Mouse (Mus musculus): ENCODE data around the gene Vps29. TPM values are rescaled to one million over a fixed set of nuclear protein-coding genes. Genes with fewer than 3 reads are reported as not detected.

Vps29 gene
- polyA plus RNA-seq, 1 experiment from 2014 or later: 338 TPM

DNA sequence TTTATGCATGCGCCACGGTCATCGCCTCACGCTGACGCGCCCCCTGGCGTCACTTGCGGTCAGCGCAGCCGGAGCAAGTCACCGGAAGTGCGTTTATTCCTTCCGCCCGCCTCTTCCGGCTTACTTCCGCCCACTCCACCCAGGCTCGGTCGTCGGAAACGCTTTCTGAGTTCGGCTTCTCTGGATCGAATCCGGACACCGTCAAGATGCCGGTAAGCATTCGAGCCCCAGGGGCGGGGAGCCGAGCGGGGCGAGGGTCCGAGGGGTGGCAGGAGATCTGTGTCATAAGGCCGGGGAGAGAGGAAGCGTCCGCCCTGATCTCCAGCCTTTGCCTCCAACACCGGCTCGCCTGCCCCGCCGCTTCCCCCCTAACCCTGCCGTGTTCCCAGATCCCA is 37.6 kb downstream of the Vps29 start, which contains the start of gene Arpc3:
Gene Arpc3, plus strand, starts transcription at position 93 of the 395 bp plus-strand sequence.
- Histone ChIP-seq H3K36me3 (ENCODE audit: control insufficient read depth, insufficient read depth) (no peaks in the 10 kb centered on the region), H3K27ac (ENCODE audit: low read depth, low read length) (peak within 1 kb of the TSS; percentile 87), H3K4me3 (ENCODE audit: low read depth, low read length) (peak within 1 kb of the TSS; percentile 83), H3K9ac (ENCODE audit: low read depth, low read length) (peak within 1 kb of the TSS; percentile 90), H3K4me2 (replicated peaks; ENCODE audit: low read depth) (peak within 1 kb of the TSS; percentile 67), H3K4me1 (replicated peaks; ENCODE audit: control insufficient read depth, insufficient read depth, low read length) (no peaks in the 10 kb centered on the region), H3K27me3 (replicated peaks; ENCODE audit: control insufficient read depth, insufficient read depth, low read length) (no peaks in the 10 kb centered on the region), H3K9me3 (ENCODE audit: control insufficient read depth) (no peaks in the 10 kb centered on the region)
- WGBS: 0% methylated on average over 39 of the region's 39 CpGs
- TF ChIP-seq CTCF (IDR thresholded peaks at IDR 0.05; ENCODE audit: low read depth): peak; percentile 93
- peak; percentile 81 for ATAC-seq

DNA sequence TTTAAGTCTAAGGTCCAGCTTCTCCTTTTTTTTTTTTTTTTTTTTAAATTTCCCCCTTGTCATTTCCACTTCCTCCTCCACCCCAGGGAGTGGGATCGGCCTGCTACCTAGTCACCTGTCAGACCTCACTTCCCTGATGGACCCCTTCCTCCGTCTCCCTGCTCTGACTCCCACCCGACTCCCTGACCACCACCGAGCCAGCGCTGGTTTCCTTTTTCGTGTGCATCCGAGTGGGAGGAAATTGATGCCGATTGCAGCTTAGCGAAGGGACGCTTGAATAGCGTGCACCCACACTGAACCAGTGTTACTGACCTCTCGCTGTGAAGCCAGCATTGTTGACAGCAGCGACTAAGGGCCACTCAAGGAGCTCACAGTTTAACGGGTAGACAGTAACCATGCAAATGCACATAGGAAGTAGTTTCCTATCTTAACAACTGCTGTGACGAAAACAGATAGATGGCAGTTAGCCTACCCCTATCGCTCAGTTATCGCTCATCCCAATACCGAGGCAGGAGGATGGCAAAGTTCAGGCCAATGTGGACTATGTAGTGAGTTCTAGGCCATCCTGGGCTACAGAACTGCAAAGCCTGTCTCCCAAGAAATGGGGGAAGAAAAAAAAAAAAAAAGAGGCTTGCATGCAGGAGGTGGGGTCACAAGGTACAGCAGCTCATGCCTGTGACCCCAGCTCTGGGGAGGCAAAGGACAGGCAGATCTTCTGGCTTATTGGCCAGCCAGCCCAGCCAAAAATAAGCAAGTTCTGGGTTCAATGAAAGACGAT is 38.2 kb downstream of the Vps29 start:
- Histone ChIP-seq H3K4me1 (replicated peaks; ENCODE audit: control insufficient read depth, insufficient read depth, low read length) (no peaks in the 10 kb centered on the region), H3K36me3 (ENCODE audit: control insufficient read depth, insufficient read depth) (peaks cover 3% of the 10 kb centered on the region; the same call in 1 of the 2 replicates), H3K9me3 (ENCODE audit: control insufficient read depth) (no peaks in the 10 kb centered on the region), H3K4me2 (replicated peaks; ENCODE audit: low read depth) (peak overlapping the region; percentile 67), H3K4me3 (ENCODE audit: low read depth, low read length) (peak overlapping the region; percentile 83), H3K9ac (ENCODE audit: low read depth, low read length) (peak overlapping the region; percentile 90), H3K27me3 (replicated peaks; ENCODE audit: control insufficient read depth, insufficient read depth, low read length) (no peaks in the 10 kb centered on the region), H3K27ac (ENCODE audit: low read depth, low read length) (peak overlapping the region; percentile 87)
- TF ChIP-seq CTCF (IDR thresholded peaks at IDR 0.05; ENCODE audit: low read depth): no peak
- peak; percentile 49 for ATAC-seq
- 9% methylated on average over 19 of the region's 19 CpGs for WGBS

DNA sequence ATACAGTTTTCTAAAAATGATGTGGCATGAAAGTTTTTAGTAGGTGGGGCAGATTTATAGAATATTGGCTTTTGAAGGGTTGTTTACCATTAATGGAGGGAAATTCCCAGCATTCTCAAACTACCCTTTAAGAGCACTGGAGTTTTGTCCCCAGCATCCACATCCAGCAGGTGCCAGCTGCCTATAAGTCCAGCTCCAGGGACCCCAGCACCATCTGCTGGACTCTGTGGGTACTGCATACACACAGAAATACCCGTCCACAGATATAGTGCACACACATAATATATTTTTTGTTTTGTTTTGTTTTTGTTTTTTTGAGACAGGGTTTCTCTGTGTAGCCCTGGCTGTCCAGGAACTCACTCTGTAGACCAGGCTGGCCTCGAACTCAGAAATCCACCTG is 39.7 kb downstream of the Vps29 start:
- Histone ChIP-seq H3K9me3 (ENCODE audit: control insufficient read depth) (no peaks in the 10 kb centered on the region), H3K4me2 (replicated peaks; ENCODE audit: low read depth) (no peak overlapping the region), H3K4me1 (replicated peaks; ENCODE audit: control insufficient read depth, insufficient read depth, low read length) (no peaks in the 10 kb centered on the region), H3K27me3 (replicated peaks; ENCODE audit: control insufficient read depth, insufficient read depth, low read length) (no peaks in the 10 kb centered on the region), H3K9ac (ENCODE audit: low read depth, low read length) (no peak overlapping the region), H3K27ac (ENCODE audit: low read depth, low read length) (no peak overlapping the region), H3K36me3 (ENCODE audit: control insufficient read depth, insufficient read depth) (peaks cover 16% of the 10 kb centered on the region), H3K4me3 (ENCODE audit: low read depth, low read length) (no peak overlapping the region)
- WGBS: 52% methylated on average over 2 of the region's 2 CpGs
- peak; percentile 86 for TF ChIP-seq CTCF (IDR thresholded peaks at IDR 0.05; ENCODE audit: low read depth)
- 0 out of 2 replicates have a peak, but pooled peaks have one; percentile 19 for ATAC-seq

DNA sequence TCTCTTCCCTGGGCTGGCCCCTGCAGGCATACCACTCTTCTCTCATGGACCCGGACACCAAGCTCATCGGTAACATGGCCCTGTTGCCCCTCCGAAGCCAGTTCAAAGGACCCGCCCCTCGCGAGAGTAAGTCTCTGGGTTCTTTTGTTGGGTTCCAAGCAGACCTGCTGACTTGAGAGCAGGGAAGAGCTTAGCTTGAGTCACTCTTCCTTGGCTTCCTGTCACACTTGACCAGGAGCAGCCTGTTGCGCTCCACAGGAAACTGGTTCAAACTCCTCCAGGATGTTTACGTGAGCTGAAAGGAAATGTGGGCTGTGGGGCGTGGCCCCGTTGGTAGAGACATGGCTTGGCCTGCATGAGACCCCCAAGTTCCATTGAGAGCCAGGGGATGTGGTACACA is 42.6 kb downstream of the Vps29 start:
- H3K27ac ChIP-seq (ENCODE audit: low read depth, low read length): peak overlapping the region; percentile 15; the same call in 1 of the 2 replicates
- ATAC-seq: no peak
- 87% methylated on average over 10 of the region's 10 CpGs for WGBS
- no peak overlapping the region for H3K4me2 ChIP-seq (replicated peaks; ENCODE audit: low read depth)
- H3K27me3 ChIP-seq (replicated peaks; ENCODE audit: control insufficient read depth, insufficient read depth, low read length): no peaks in the 10 kb centered on the region
- H3K9me3 ChIP-seq (ENCODE audit: control insufficient read depth): no peaks in the 10 kb centered on the region
- no peak overlapping the region for H3K4me3 ChIP-seq (ENCODE audit: low read depth, low read length)
- no peak overlapping the region for H3K9ac ChIP-seq (ENCODE audit: low read depth, low read length)
- TF ChIP-seq CTCF (IDR thresholded peaks at IDR 0.05; ENCODE audit: low read depth): no peak
- no peaks in the 10 kb centered on the region for H3K4me1 ChIP-seq (replicated peaks; ENCODE audit: control insufficient read depth, insufficient read depth, low read length)
- peaks cover 34% of the 10 kb centered on the region for H3K36me3 ChIP-seq (ENCODE audit: control insufficient read depth, insufficient read depth)

DNA sequence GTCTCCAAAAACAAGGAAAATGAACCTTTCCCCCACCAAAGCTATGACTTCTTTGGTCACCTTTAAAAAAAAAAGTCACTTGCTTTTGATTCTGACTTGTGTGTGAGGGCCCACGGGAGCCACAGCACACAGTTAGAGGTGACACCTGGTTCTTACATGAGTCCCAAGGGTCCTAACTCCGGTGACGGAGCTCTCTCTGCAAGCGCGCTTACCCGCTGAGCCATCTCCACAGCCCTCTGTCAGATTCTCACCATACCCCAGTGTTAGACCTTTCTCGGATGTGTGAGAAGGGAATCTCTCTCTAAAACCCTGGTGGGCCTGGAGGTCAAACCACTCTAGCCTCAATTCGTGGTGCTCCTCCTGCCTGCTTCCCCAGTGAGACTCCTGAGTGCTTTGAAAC is 43.3 kb downstream of the Vps29 start:
- ATAC-seq: no peak
- WGBS: 86% methylated on average over 8 of the region's 8 CpGs
- H3K27ac ChIP-seq (ENCODE audit: low read depth, low read length): no peak overlapping the region

DNA sequence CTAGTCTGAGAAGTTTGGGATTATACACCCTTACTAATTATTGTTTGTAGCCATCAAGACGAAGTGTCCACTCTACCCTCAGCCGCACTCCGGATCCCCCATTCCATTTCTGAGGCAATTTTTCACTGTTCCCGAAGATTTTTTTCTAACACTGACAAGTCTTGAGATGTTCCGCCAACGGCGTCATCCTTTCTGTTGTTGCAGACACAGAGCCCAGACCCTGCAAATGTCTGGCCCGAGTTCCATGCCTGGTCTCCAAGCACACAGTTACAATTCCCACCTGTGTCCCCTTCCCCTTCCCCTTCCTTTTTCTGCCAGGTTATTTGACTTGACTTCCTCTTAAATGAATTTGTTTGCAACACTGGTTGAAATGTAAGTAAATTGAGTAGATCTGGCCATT is 45.7 kb downstream of the Vps29 start:
- no peak for ATAC-seq
- H3K27me3 ChIP-seq (replicated peaks; ENCODE audit: control insufficient read depth, insufficient read depth, low read length): no peaks in the 10 kb centered on the region
- TF ChIP-seq CTCF (IDR thresholded peaks at IDR 0.05; ENCODE audit: low read depth): no peak
- no peak overlapping the region for H3K9ac ChIP-seq (ENCODE audit: low read depth, low read length)
- H3K9me3 ChIP-seq (ENCODE audit: control insufficient read depth): no peaks in the 10 kb centered on the region
- WGBS: 80% methylated on average over 8 of the region's 8 CpGs
- H3K4me2 ChIP-seq (replicated peaks; ENCODE audit: low read depth): no peak overlapping the region
- H3K27ac ChIP-seq (ENCODE audit: low read depth, low read length): no peak overlapping the region
- no peak overlapping the region for H3K4me3 ChIP-seq (ENCODE audit: low read depth, low read length)
- H3K36me3 ChIP-seq (ENCODE audit: control insufficient read depth, insufficient read depth): peaks cover 65% of the 10 kb centered on the region
- H3K4me1 ChIP-seq (replicated peaks; ENCODE audit: control insufficient read depth, insufficient read depth, low read length): no peaks in the 10 kb centered on the region

More for the DNA sequence above, 43.3 kb downstream of the Vps29 start:
- Histone ChIP-seq H3K9me3 (ENCODE audit: control insufficient read depth) (no peaks in the 10 kb centered on the region), H3K36me3 (ENCODE audit: control insufficient read depth, insufficient read depth) (peaks cover 41% of the 10 kb centered on the region), H3K27me3 (replicated peaks; ENCODE audit: control insufficient read depth, insufficient read depth, low read length) (no peaks in the 10 kb centered on the region), H3K4me1 (replicated peaks; ENCODE audit: control insufficient read depth, insufficient read depth, low read length) (no peaks in the 10 kb centered on the region), H3K4me3 (ENCODE audit: low read depth, low read length) (no peak overlapping the region), H3K4me2 (replicated peaks; ENCODE audit: low read depth) (no peak overlapping the region), H3K9ac (ENCODE audit: low read depth, low read length) (no peak overlapping the region)
- TF ChIP-seq CTCF (IDR thresholded peaks at IDR 0.05; ENCODE audit: low read depth): no peak

Measured in intestine, postnatal 0 days (tissue).